9 mouse cellular contexts compared by ENCODE assay signal in the genomic region with DNA sequence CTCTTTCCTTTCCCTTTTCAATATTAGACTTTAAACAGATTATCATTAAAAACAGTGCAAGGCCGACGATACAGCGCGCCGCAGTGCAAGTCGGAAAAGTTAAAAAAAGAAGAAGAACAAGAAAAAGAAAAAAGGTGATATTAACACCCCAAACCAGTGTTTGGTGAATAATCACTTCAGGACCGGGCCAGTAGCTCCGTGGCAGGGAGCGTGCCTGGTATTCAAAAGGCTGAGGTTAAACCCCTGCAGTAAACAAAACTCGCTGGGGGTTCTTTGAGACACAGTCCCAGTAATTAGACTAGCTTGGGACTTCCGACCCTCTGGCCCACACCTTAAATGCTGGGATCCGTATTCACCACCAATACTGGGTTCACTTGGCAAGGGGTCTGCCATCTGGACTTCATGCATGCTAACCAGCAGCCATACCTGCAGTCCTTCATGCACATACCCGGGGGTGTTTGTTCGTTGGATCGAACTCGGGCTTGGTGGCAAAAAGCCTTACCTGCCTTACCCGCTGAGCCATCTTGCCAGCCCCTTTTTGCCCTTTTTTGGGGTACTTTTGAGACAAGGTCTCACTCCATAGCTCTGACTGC. TPM values are rescaled to one million over a fixed set of nuclear protein-coding genes. Genes with fewer than 3 reads are reported as not detected.
A peak's percentile ranks its signal among the peaks of the same experiment; 100 is the strongest.
DNase-seq lines count a peak whose midpoint lies in the region; ATAC-seq and TF ChIP-seq lines count a peak whose summit lies in the region.
"Had no signal": no experiment of that assay in that cellular context is flagged by ENCODE, and none has a peak within 500 bp of the region (broad histone marks: within the 10 kb centered on the region; RNA-seq: fewer than 3 reads in every experiment).

No protein-coding gene starts in this region.

- H3K9me3 ChIP-seq in heart, embryonic 12.5 days (replicated peaks), result no peaks in the 10 kb centered on the region
- no peaks in the 10 kb centered on the region for H3K9me3 ChIP-seq in MEL (replicated peaks; ENCODE audit: insufficient read depth, low read length)
- no peaks in the 10 kb centered on the region for H3K9me3 ChIP-seq in hindbrain, embryonic 14.5 days (ENCODE audit: control insufficient read depth, low read length)
- H3K9me3 ChIP-seq in midbrain, embryonic 11.5 days (ENCODE audit: control insufficient read depth, low read length), result no peaks in the 10 kb centered on the region

- no peak for TF ChIP-seq EP300 in MEL (IDR thresholded peaks at IDR 0.05; ENCODE audit: low read depth in 1 of 2, low read length in 2 of 2)

- no peaks in the 10 kb centered on the region for H3K36me3 ChIP-seq in heart, embryonic 12.5 days
- peaks cover 0 to 18% of the 10 kb centered on the region in 2 experiments; a peak in 2 of 4 replicates for H3K36me3 ChIP-seq in MEL (ENCODE audit: control insufficient read depth in 1 of 2, insufficient read depth in 2 of 2, low read length in 2 of 2)
- no peaks in the 10 kb centered on the region for H3K36me3 ChIP-seq in hindbrain, embryonic 14.5 days (replicated peaks; ENCODE audit: control insufficient read depth, insufficient read depth)
- H3K36me3 ChIP-seq in midbrain, embryonic 11.5 days (ENCODE audit: control insufficient read depth, insufficient read depth, low read length), result no peaks in the 10 kb centered on the region

- peak in 1 of 2 experiments; percentile 4; a peak in 1 of 4 replicates for TF ChIP-seq POLR2A in MEL (IDR thresholded peaks at IDR 0.05; ENCODE audit: control insufficient read depth in 1 of 2, insufficient read depth in 1 of 2, low read depth in 1 of 2, low read length in 2 of 2, poor library complexity in 1 of 2)

- peak overlapping the region; percentile 77 for H3K9ac ChIP-seq in heart, embryonic 12.5 days
- peak overlapping the region; percentile 84 for H3K9ac ChIP-seq in MEL (ENCODE audit: control insufficient read depth, low read depth, low read length, poor library complexity, severe bottlenecking)
- peak overlapping the region; percentile 44; the same call in 1 of the 2 replicates for H3K9ac ChIP-seq in hindbrain, embryonic 14.5 days
- peak overlapping the region; percentile 66 for H3K9ac ChIP-seq in midbrain, embryonic 11.5 days (ENCODE audit: low read length)

- WGBS in heart, embryonic 12.5 days, result 20% methylated on average over 17 of the region's 17 CpGs
- 10% methylated on average over 17 of the region's 17 CpGs for WGBS in hindbrain, embryonic 14.5 days
- 5% methylated on average over 17 of the region's 17 CpGs for WGBS in midbrain, embryonic 11.5 days

- TF ChIP-seq RAD21 in MEL (IDR thresholded peaks at IDR 0.05; ENCODE audit: low read depth, low read length), result no peak

- peak overlapping the region; percentile 37 for H3K4me3 ChIP-seq in heart, embryonic 12.5 days
- peak overlapping the region; percentile 44 to 59 for H3K4me3 ChIP-seq in MEL (ENCODE audit: control insufficient read depth in 1 of 2, insufficient read depth in 1 of 2, low read depth in 2 of 2, low read length in 2 of 2)
- peak overlapping the region; percentile 24 for H3K4me3 ChIP-seq in hindbrain, embryonic 14.5 days (replicated peaks; ENCODE audit: low read length)
- H3K4me3 ChIP-seq in midbrain, embryonic 11.5 days (ENCODE audit: low read depth, low read length), result peak overlapping the region; percentile 21; the same call in 1 of the 2 replicates

- H3K4me1 ChIP-seq in heart, embryonic 12.5 days (replicated peaks), result peaks cover 47% of the 10 kb centered on the region
- peaks cover 0 to 32% of the 10 kb centered on the region in 2 experiments; a peak in 3 of 4 replicates for H3K4me1 ChIP-seq in MEL (ENCODE audit: control insufficient read depth in 1 of 2, insufficient read depth in 2 of 2, low read length in 2 of 2)
- H3K4me1 ChIP-seq in hindbrain, embryonic 14.5 days (replicated peaks; ENCODE audit: control insufficient read depth, insufficient read depth, low read length), result peaks cover 22% of the 10 kb centered on the region
- peaks cover 22% of the 10 kb centered on the region for H3K4me1 ChIP-seq in midbrain, embryonic 11.5 days (ENCODE audit: control insufficient read depth, insufficient read depth, low read length)

- H3K27me3 ChIP-seq in heart, embryonic 12.5 days (replicated peaks), result no peaks in the 10 kb centered on the region
- H3K27me3 ChIP-seq in MEL (ENCODE audit: control insufficient read depth in 1 of 2, insufficient read depth in 2 of 2, low read length in 2 of 2), result no peaks in the 10 kb centered on the region
- H3K27me3 ChIP-seq in hindbrain, embryonic 14.5 days (ENCODE audit: control insufficient read depth, insufficient read depth, low read length), result no peaks in the 10 kb centered on the region
- H3K27me3 ChIP-seq in midbrain, embryonic 11.5 days (ENCODE audit: control insufficient read depth, insufficient read depth, low read length), result peaks cover 2% of the 10 kb centered on the region

- no peak for ATAC-seq in heart, embryonic 12.5 days (ENCODE audit: insufficient number of reproducible peaks, low FRiP score)
- ATAC-seq in hindbrain, embryonic 14.5 days (ENCODE audit: low FRiP score), result no peak
- no peak for ATAC-seq in midbrain, embryonic 11.5 days (ENCODE audit: low FRiP score)
- ATAC-seq: CD4-positive, CD25-positive, alpha-beta regulatory T cell, adult 4 months had no signal

- H3K27ac ChIP-seq in heart, embryonic 12.5 days (ENCODE audit: poor library complexity, severe bottlenecking), result peak overlapping the region; percentile 80
- peak overlapping the region; percentile 84 for H3K27ac ChIP-seq in MEL (ENCODE audit: control insufficient read depth, low read depth, low read length)
- H3K27ac ChIP-seq in hindbrain, embryonic 14.5 days, result no peak overlapping the region
- no peak overlapping the region; the same call in 1 of the 2 replicates for H3K27ac ChIP-seq in midbrain, embryonic 11.5 days (ENCODE audit: low read depth, low read length)

- DNase-seq in heart, adult 9 months (ENCODE audit: low spot score in 2 of 2), result no peak
- DNase-seq in MEL (ENCODE audit: low read depth, low spot score), result no peak
- no peak for DNase-seq in hindbrain, embryonic 14.5 days (ENCODE audit: low spot score)
- DNase-seq in midbrain, embryonic 11.5 days (ENCODE audit: low spot score, missing footprints), result peak; percentile 92
- DNase-seq in embryo, embryonic 9.5 days (ENCODE audit: extremely low spot score), result no peak
- DNase-seq in urinary bladder, postnatal 36 days (ENCODE audit: low spot score in 2 of 2), result no peak
- DNase-seq in ovary, adult 18-20 months (ENCODE audit: low spot score), result no peak

- TF ChIP-seq CTCF in MEL (IDR thresholded peaks at IDR 0.05 in 2 of 3, conservative IDR thresholded peaks at IDR 0.05 in 1 of 3; ENCODE audit: control insufficient read depth in 1 of 3, insufficient read depth in 1 of 3, low read depth in 2 of 3, low read length in 3 of 3, poor library complexity in 1 of 3, severe bottlenecking in 1 of 3), result no peak

- H3K4me2 ChIP-seq in heart, embryonic 12.5 days, result peak overlapping the region; percentile 75
- peak overlapping the region; percentile 55 for H3K4me2 ChIP-seq in hindbrain, embryonic 14.5 days (replicated peaks)
- peak overlapping the region; percentile 46 for H3K4me2 ChIP-seq in midbrain, embryonic 11.5 days

- no peaks in the 10 kb centered on the region; the same call in 1 of the 2 replicates for H3K79me2 ChIP-seq in MEL (ENCODE audit: control insufficient read depth, insufficient read depth, low read length, poor library complexity)

TF ChIP-seq in MEL, 35 proteins besides CTCF, POLR2A, EP300 and RAD21:
- TF ChIP-seq TBP (IDR thresholded peaks at IDR 0.05; ENCODE audit: low read depth, low read length) (no peak), JUND (IDR thresholded peaks at IDR 0.05; ENCODE audit: low read depth, low read length) (no peak)

RNA-seq across cellular contexts. Expression of a gene that starts 37.8 kb away (rescaled TPM):
- 2.0 and 2.1 TPM in 2 replicates for polyA plus RNA-seq in heart, embryonic 12.5 days (2016; fragmentation: Nextera tagmentation; extraction: Ambion mirVana)
- 0.07 and 0.23 TPM in 2 replicates for total RNA-seq in MEL (2012; rRNA removed)
- polyA plus RNA-seq in MEL (2012; ENCODE audit: insufficient read depth in 1 of 2, insufficient read length in 2 of 2, low read depth in 1 of 2, low replicate concordance in 2 of 2, missing spikeins in 1 of 2), result under 1 TPM in 1 of 2 experiments, not detected in 1; 0.39 TPM
- 3.8 and 4.9 TPM in 2 replicates for polyA plus RNA-seq in hindbrain, embryonic 14.5 days (2014; fragmentation: Nextera tagmentation; extraction: Ambion mirVana)
- polyA plus RNA-seq in midbrain, embryonic 11.5 days (2014; fragmentation: Nextera tagmentation; extraction: Ambion mirVana), result 2.2 and 2.4 TPM in 2 replicates

RNA-seq across cellular contexts. Expression of a gene that starts 50.8 kb away (rescaled TPM):
- 317 and 330 TPM in 2 replicates for polyA plus RNA-seq in heart, embryonic 12.5 days (2016; fragmentation: Nextera tagmentation; extraction: Ambion mirVana)
- 119 and 143 TPM in 2 replicates for total RNA-seq in MEL (2012; rRNA removed)
- polyA plus RNA-seq in MEL (2012; ENCODE audit: insufficient read depth in 1 of 2, insufficient read length in 2 of 2, low read depth in 1 of 2, low replicate concordance in 2 of 2, missing spikeins in 1 of 2), result 100 to 1,000 TPM; 147 to 233 TPM
- 530 and 564 TPM in 2 replicates for polyA plus RNA-seq in hindbrain, embryonic 14.5 days (2014; fragmentation: Nextera tagmentation; extraction: Ambion mirVana)
- 348 and 375 TPM in 2 replicates for polyA plus RNA-seq in midbrain, embryonic 11.5 days (2014; fragmentation: Nextera tagmentation; extraction: Ambion mirVana)

Comparison
In these comparisons a context has a peak if more than half of its experiments do, and no peak if none do; other contexts are left out.
1. H3K27ac ChIP-seq: peak in heart, embryonic 12.5 days (single experiment) and MEL (single experiment); none in hindbrain, embryonic 14.5 days (single experiment) and midbrain, embryonic 11.5 days (single experiment).
2. Peak in every context shown above with its lines, with median percentiles within 50 percentile points of each other: H3K4me2 ChIP-seq, H3K4me3 ChIP-seq and H3K9ac ChIP-seq.